Mouse (Mus musculus): Measurements from ENCODE around the gene Dnah3.

DNA sequence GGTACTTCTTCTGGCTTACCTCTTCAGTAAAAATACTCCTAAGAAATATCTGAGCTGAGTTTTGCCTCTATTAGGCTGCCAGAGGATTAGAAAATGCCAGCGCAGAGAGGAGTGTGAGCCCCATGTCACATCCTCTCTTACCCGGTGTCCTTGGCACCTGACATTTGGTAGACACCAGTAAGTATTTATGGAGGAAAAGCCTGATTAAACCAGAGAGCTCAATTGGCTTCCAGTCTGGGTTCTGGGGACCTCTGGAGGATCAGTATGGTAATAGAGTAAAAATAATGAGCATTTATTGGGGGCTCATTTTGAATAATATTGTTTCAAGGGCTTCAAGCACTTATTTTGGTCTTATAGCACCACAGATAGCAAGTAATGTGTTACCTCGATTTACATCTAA lies 39.6 kb downstream of the Dnah3 start:
- TF ChIP-seq POLR2A (IDR thresholded peaks at IDR 0.05; ENCODE audit: control insufficient read depth, low read depth, low read length) (no peak), CTCF (IDR thresholded peaks at IDR 0.05; ENCODE audit: control insufficient read depth, insufficient read depth, insufficient replicate concordance, low read depth, low read length) (no peak)

Measured in testis, adult 2 months (tissue).